Mouse (Mus musculus): Measurements from ENCODE around the gene Tjp2. TPM values are rescaled to one million over a fixed set of nuclear protein-coding genes. Genes with fewer than 3 reads are reported as not detected.

Tjp2 gene
- total RNA-seq, 2 experiments from 2014 or later = 14.5 to 17.3 TPM

DNA sequence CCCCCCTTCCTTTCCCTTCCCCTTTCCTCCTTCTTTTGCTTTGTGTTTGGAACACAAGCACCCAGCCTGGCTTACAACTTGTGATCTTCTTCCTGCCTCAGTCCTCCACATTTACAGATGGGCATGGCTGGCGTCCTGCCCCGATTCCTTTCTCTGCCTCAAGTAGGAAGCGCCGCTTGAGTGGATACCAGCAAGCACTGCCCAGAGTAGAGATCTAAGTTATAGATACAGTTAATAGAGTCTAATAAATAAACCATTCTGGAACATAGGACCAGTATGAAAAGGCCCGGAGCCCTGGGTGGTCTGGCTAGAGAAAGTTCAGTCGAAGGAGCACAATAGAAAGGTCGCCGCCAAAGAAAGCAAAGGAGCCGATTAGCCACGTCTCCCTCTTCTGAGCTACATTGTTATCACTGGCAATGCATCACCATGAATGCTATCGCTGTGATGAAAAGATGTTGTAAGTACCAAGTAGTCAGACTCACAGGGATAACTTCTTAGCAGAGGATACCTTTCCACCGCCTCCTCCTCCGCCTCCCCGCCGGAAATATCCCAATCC, 41.1 kb downstream of the Tjp2 start:
- no peak for DNase-seq (ENCODE audit: low spot score in 2 of 2)

DNA sequence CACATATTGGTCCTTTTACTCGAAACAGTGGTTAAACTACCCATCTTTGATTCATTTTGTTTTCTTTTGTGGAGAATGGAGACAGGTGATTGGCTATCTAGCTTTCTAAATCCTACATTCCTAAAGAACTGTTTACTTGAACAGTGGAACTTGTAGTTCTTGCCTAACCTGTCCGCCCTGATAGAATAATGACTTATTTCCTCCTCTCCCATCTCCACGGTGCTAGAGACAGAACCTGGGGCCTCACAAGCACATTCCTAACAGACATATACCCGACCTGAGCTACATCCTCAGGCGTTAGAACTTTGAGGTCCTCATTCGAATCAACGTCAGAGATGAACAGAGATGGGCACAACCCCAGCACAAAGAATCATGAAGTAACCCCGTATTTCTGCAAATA, 44.4 kb downstream of the Tjp2 start:
- DNase-seq (ENCODE audit: low spot score in 2 of 2) = no peak

DNA sequence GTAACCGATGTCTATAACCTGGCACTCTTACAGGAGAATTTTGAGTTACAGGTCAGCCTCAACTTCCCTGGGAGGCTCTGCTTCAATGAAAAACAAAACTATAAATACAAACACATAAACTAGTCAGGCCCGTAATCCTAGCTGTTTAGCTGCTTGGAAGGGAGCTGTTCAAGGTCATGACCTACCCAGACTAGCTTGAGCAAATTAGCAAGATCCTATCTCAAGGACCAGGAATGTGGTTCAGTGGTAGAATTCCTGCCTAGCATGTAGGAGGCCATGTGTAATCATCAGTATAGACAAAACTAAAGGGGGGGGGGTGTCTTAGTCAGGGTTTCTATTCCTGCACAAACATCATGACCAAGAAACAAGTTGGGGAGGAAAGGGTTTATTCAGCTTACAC, 46.7 kb downstream of the Tjp2 start:
- DNase-seq (ENCODE audit: low spot score in 2 of 2) = no peak

DNA sequence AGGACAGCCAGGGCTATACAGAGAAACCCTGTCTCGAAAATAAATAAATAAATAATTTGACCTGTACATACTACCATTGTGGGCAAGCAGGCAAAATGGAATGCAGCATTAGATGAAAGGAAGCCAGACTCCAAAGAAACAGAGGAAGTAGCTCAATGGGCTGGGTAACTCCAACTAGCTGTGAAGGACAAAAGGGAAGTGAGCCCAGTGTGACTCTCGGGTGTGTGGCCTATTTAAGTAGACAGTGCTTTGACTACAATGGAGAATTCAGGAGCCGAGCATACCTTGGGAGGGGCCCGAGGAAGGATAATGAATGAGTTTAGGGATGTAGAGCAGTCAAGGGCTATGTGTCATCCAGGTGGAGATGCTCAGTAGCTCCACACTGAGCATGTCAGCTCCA, 48.1 kb downstream of the Tjp2 start:
- no peak for DNase-seq (ENCODE audit: low spot score in 2 of 2)

DNA sequence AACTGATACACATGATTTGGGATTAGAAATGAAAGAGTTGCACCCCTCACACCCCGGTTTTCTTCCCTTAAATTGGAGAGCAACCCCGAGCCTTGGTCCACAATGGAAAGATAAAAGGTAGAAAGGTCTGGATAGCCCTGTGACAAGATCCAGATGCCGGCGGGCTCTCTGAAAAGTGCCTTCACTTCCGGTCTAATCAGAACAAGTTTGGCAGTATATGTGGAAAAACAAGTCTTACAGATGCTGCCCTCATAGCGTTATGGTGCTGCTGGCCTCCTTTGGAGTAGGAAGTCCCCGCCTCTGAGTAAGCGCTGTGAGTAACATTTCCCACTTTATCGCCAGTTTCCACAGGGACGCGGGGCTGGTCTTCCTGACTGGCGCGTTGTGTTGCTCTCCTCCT, 49.9 kb downstream of the Tjp2 start:
- DNase-seq (ENCODE audit: low spot score in 2 of 2) = no peak

DNA sequence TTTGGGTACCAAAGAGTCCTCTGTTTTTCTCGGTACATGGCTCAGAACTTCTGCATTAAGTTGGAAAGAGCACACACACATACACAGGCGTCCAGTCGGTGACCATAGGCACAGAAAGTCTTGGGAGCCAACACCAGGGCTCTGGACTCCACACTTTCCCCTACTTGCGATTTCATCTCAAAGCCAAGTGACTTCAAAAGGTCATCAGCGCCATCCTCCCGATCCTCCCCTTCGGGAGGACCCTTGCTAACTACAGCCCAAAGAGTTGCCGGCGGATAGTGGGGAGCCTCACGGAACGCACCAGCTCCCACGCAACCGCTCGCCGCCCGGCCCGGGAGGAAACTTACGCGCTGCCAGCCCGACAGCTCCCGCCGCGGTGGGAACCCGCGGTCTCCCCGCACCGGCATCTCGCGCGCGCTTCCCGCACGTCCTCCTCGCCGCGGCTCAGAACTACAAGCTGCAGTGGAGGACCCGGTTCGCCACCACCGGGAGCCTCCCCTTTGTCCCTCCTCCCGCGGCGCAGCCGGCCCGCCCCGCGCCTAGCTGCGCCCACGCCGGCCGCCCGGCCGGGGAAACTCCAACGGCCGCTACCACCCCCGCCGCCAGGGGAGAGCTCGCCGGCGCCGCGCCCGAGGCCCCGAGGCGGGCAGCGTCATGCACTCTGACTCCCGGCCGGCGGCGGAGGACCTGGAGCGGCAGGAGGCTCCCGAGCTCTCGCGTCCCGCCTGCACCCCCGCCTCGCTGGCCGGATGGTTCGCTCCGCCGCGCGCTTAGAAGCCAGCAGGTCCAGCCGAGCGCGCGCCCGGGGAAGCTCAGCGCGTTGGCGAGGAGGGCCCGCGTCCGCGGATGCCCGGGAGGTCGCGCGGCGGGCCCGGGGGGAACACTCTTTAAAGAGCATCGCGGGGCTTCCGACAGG, 51.0 kb downstream of the Tjp2 start:
- peak; percentile 86 to 90 for DNase-seq (ENCODE audit: low spot score in 2 of 2)

DNA sequence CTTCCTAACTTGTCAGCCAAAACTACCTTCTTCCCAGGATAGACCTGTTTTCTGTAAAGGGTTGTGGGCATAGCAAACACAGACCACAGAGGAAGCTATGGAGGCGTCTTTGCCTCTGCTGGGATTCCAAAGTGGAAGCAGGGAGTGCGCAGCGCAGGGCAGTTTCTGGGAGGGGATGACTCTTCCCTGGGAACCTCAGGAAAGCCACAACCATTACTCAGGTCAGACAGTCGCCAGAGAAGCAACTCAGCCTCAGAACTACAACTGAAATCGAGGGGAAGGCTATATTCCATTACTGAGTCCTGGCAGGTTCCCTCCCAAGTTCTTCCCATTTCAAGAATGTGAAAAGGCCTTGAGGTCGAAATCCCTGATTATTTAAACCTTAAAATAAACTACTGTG, 51.8 kb downstream of the Tjp2 start:
- DNase-seq (ENCODE audit: low spot score in 2 of 2) = no peak

DNA sequence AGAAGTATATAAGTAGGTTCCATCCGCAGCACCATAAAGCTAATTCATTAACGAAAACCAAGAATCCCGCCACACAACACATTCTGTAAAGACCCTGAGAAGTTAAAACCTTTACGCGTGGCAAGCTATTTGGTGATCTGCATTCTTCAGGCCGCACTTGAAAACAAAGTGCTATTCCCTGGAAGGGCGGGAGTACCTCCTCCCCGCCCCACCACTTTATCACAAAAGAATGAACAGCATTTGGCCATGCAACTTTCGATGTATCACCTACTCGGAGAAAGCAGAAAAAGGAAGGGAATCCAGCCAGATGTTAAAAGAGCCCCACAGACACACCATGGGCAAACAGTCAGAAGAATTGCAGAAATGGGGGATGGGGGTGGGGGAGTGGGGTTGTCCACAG, 56.3 kb downstream of the Tjp2 start:
- no peak for DNase-seq (ENCODE audit: low spot score in 2 of 2)

- DNase-seq (ENCODE audit: low spot score in 2 of 2) = no peak
Measured at GRCm38 (mm10) chr19:24166516-24167091, 58.2 kb downstream of the Tjp2 start.

DNA sequence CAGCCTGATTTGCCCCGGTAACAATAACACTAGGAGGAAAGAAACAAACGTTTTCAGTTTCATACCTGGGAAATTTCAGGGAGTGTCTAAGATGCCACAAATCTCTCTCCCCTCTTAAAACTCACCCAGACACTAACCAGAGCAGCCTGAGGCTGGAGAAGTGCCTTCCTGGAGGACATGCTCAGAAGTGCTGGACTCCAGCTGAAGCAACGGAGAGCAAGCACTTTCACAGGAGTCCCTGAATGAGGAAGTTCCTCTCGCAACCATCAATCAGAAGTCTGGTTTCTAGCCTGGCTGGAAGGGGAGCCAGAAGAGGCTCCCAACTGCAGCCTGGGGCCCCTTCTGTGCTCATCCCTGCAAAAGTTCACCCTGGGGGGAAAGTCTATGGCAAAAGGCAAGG, 60.9 kb downstream of the Tjp2 start:
- DNase-seq (ENCODE audit: low spot score in 2 of 2) = no peak

DNA sequence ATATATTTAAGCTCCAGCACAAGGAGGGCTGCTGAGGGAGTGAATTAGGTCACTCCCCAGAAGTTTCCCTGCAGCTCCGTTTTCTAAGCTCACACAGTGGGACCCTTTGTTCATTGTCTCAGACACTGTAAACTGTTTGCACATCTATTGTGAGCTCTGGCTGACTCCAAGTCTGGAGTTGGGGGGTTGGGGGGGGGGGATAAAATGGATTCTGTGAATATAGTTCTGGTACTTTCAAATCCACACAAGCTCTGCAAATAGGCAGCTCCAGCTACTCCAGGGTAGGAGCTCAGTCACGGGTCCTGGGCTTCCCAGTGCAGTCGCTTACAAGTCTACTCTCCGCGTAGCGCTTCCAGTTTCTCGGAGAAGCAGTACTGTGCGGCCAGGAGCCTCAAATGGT, 64.4 kb downstream of the Tjp2 start:
- no peak for DNase-seq (ENCODE audit: low spot score in 2 of 2)

DNA sequence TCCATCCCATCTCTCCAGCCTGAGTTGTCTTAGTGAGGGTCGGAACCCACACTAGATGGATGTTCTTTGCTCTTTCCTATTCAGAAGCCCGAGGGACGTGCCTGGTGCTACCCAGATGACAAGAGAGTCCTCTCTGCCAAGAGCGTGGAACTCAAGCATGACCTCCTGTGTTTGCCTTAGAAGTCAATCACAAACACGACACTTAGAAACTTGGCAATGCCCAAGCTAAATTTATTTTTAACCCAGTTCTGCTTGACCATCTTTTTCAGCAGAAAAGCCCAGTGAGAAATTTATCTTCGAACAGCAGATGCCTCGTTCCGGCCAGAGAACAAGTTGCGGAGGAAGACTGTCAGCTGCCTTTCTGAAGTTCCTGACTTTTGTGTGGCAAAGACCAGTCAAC, 65.1 kb downstream of the Tjp2 start:
- DNase-seq (ENCODE audit: low spot score in 2 of 2) = no peak

- DNase-seq (ENCODE audit: low spot score in 2 of 2) = no peak
Measured at GRCm38 (mm10) chr19:24159334-24159733, 65.5 kb downstream of the Tjp2 start.

DNA sequence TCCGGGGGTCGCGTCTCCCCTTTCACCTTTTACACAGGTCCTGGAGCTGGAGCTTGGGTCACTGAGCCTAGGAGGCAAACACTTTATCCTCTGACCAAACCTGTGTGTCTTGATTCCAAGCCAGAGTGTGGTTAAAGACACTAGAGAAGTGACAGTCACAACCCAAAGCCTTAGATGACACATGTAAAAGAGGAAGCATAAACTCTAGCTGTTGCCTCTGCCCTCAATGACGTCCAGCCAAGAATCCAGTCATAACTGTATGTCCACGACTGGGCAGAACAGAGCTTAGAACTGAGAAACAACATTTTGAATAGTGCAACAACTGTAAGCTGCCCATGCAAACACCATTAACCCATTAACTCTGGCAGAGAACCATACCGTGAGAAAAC, 68.8 kb downstream of the Tjp2 start:
- no peak for DNase-seq (ENCODE audit: low spot score in 2 of 2)

- no peak for DNase-seq (ENCODE audit: low spot score in 2 of 2)
Measured at GRCm38 (mm10) chr19:24155395-24156066, 69.3 kb downstream of the Tjp2 start.

DNA sequence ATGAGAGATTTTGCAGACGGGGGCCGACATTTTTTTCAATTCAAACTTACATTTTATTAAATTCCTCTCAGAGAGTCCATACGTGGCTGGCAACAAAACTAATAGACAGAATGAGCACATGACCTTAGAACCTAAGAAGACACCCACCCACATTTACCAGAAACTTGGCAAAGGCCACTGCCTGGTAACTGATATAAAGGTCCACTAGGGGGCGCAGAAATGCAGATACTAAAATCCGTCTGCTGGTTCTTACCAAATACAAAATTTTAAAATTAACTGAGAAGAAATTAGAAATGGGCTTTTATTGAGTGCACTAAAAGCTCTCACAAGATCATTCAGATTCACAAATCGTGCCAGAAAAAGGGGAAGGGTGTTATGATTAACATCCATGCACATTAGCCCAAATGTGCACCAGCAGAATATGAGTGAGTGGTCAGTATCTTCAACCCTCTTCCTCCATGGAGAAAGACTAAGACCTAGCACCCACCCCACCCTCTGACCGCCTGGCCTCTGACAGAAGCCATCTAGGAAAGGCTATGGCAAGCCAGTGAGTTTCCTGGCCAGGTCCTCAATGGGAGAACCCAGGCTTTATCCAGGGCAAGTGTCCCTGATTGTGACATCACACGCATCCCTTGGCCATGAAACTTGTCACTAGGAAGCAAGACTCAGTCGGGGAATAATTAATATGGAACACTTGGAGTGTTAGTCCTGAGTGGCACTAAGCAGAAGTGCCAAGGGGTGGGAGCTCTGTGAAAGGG, 71.4 kb downstream of the Tjp2 start:
- no peak for DNase-seq (ENCODE audit: low spot score in 2 of 2)

DNA sequence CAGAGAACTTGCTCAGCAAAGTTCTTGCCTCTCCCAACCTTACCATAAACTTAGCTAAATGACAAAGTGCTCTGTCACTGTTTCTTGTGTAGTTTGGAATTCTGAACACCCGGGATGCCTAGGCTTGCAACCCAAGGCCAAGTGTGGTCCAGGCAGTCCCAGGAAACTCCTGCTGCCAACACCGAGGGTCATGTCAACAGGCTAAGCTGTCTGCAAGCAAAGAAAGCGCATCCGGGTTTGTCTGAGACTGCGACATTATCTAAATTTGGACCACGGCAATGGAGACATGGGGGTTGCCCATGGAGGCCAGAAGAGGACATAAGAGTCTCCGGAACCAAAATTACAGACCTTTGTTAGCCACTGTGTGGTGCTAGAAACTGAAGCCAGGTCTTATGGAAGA, 80.8 kb downstream of the Tjp2 start:
- no peak for DNase-seq (ENCODE audit: low spot score in 2 of 2)

DNA sequence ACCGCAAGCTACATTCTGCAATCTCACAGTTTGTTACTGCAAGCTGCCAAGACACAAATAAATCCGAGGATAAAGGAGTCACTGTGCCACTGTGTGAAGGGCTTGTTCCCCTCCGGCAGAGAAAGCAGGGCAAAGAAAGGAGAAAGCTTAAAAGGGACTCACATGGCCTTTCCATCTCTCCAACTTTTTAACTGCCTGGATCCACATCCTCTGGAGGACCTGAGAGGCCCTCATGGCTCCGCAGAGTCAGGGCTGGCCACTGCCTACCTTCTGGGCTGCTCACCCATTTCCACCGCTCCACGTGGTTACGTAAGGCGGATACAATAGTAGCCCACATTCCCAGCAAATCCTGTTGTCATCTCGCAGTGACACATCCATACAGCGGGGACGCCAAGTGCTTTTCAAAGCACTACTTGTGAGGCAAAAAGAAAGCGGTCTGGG, 82.2 kb downstream of the Tjp2 start:
- no peak for DNase-seq (ENCODE audit: low spot score in 2 of 2)

DNA sequence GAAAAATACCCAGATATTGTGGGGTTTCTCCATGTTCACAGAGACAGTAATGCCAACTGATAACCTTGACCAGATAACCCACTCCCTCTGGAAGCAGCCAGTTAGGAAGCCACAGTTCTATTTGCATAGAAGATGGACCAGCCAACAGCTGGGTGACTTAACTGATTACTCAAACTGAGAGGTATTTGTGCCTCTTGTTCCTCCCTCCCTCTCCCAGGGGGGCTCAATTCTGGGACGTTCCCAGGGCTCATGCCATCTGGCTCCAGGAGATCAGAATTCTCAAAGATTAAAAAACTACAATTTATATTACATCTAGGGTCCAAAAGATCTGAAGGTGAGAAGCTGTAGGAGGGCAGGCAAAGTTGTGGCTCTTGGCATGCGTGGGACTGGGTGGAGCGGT, 84.5 kb downstream of the Tjp2 start:
- DNase-seq (ENCODE audit: low spot score in 2 of 2) = no peak

- DNase-seq (ENCODE audit: low spot score in 2 of 2) = no peak
Measured at GRCm38 (mm10) chr19:24137392-24137791, 87.4 kb downstream of the Tjp2 start.

DNA sequence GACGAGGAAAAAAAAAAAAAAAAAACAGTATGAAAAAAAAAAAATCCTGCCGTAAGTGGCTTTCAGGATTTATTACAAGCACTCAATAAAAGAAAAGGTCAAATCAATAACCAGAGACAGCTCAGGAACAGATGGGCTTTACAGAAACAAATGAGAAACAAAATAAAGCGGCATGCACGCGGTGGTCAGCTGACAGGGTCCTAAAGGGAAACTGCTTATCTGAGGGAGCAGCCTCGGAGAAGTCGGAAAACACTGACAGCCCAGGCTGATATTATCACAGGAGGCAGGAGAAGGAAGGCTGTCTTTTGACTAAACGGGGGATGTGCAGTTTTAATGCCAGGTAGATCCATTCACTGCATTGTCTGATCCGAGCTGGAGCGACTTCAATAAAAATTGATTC, 89.8 kb downstream of the Tjp2 start:
- no peak for DNase-seq (ENCODE audit: low spot score in 2 of 2)
